Mouse (Mus musculus) CD4-positive naive resting alpha-beta T cell, adult 57 days (primary cell): ENCODE measurements around the gene Tmprss3. TPM values are rescaled to one million over a fixed set of nuclear protein-coding genes. Genes with fewer than 3 reads are reported as not detected.

Source experiments
- total RNA-seq: library from RNA; stranded (reverse); gene quantifications from one replicate; pipeline ENCODE4 v1.2.4, GENCODE M21; 2023

Tmprss3 gene
- 0.24 TPM for total RNA-seq

DNA sequence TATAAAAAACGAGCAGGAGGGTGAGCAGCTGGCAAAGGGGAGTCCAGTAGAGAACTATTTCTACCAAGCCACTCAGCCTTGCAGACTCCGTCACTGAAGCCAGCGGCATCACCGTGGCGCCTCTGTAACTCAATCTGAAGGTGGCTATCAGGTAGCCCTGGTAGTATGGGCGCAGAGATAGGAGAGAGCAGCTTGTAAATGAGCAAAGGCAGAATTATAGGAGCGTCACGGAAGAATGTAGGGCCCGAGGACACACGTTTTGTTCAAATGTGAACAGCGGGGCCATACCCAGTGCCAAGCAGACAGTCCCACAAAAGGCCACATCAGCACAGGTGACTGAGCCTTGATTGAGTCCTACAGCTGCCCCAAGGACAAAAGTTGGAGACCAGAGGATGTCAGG lies at the start of gene Tmprss3:
Gene Tmprss3, minus strand, starts transcription at position 101 of the 400 bp plus-strand sequence.

DNA sequence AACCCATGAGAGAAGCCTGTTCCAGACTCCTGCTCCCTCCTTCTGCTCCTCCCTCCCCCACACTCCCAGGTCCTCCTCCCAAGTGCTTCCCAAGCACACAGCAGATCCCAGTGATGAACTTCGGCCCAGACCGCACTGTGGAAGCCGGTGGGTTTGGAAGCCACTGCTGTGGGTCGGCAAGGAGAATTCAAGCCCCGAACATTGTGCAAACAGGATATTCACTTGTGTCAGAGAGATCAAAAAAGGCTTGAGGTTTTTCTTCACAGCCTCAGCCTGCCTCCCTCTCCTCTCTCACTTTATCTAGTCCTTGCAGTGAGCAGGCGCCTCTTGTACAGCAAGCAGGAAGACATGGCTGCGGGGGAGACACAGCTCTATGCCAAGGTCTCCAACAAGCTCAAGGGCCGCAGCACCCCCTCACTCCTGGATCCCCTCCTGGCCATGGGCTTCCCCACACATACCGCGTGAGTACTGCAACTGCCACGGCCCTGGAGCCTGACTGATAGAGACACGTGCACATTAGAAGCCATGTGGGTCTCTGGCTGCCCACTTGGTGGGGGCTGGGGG lies 9.1 kb upstream of the Tmprss3 start, which contains the start of gene Ubash3a:
Gene Ubash3a, plus strand, starts transcription at position 103 of the 564 bp plus-strand sequence.

DNA sequence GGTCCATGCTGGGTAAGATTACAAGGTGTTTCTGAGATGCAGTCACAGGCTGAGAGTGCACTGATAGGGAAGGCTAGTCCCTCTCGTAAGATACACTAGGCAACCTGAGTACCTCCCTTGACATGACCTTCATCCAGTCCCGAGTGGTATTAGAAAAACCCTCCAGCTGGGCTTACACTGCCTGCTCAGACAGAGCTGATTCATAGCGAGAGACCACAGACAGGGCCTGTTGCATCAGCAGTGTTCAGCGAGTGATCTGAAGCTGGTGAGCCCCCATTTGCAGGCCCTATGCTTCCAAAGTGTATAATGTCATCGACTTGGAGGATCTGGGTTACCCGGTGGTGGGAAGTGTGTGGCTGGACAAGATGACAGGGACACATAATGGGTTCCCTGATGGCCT lies 33.6 kb downstream of the Tmprss3 start, which contains the start of gene Tff1:
Gene Tff1, minus strand, starts transcription at position 151 of the 400 bp plus-strand sequence.

DNA sequence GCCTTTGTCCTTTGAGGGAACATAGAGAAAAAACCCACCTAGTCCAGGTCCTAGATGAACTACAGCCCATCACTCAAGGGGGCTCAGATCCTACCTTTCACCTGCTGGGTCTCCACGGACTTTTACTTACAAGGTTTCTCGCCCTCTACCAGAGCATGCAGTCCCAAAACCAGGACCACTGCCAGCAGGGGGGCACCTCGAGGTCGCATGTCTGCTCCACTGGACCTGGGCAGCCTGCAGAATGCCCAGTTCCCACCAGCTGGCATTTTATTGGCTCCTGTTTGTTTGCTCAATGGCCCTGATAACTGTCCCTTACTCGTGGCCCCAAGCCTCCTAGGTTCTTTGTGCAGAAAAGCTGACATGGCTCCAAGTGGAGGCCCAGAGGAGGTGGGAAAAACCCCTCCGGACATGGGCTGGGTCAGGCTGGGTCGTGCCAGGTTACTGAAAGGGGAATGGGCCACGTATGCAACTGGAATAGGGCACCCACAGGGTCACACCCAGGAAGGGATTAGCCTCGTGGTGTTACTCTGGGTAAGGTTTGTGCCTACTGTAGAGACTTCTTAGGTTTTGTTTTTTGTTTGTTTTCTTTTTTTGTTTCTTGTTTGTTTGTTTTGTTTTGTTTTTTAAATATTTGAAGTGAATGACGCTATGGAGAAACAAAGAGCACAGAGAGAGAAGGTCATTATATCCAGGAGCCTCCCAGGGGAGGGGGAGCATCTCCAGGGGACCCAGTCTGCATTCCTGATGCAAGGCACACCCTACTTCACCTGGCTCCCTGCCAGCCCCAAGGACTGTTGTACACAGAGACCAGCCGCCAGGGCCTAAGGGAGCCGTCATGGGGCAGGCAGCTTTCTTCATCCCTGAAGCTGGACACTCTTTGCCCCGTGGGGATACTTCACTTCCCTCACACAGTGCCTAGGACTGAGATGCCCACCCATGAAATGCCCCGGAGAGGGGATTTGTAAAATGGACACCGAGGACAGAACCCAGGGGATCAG lies 54.4 kb downstream of the Tmprss3 start, which contains the start of gene Tff2:
Gene Tff2, minus strand, starts transcription at position 243 of the 998 bp plus-strand sequence.

DNA sequence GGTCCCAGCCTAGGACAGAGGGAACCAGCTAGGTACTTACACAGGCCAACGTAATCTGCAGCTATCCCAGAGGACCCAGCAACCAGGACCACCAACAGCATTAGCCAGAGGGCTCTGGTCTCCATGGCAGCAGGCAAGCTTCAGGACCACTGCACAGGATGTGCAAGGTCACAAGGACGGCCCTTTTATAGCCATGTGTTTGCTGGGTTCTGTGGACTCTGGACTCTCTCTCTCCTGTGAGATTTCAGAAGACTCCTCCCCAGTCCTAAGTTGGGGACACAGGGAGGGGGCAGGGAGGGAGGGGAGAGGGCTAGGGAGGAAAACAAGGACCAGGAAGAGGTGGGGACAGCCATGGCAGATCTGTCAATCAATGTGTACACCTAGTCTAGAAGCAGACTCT lies 69.3 kb downstream of the Tmprss3 start, which contains the start of gene Tff3:
Gene Tff3, minus strand, starts transcription at position 195 of the 400 bp plus-strand sequence.

Other genes with a start within 250 kb of the Tmprss3 start
- gene Umodl1, start 244.3 kb downstream of the Tmprss3 start, total RNA-seq: not detected
- gene Abcg1, start 141.3 kb downstream of the Tmprss3 start, total RNA-seq: 147 TPM
- gene Tff3, start 69.3 kb downstream of the Tmprss3 start, total RNA-seq: not detected
- not detected for gene Tff2, start 54.7 kb downstream of the Tmprss3 start, total RNA-seq
- gene Tff1, start 33.7 kb downstream of the Tmprss3 start, total RNA-seq: not detected
- 88.2 TPM for gene Ubash3a, start 8.9 kb upstream of the Tmprss3 start, total RNA-seq
- gene Rsph1, start 78.4 kb upstream of the Tmprss3 start, total RNA-seq: not detected
- 80.9 TPM for gene Slc37a1, start 87.8 kb upstream of the Tmprss3 start, total RNA-seq
- gene Pde9a, start 187.2 kb upstream of the Tmprss3 start, total RNA-seq: 2.4 TPM